7 mouse cellular contexts compared by ENCODE assay signal in the genomic region with DNA sequence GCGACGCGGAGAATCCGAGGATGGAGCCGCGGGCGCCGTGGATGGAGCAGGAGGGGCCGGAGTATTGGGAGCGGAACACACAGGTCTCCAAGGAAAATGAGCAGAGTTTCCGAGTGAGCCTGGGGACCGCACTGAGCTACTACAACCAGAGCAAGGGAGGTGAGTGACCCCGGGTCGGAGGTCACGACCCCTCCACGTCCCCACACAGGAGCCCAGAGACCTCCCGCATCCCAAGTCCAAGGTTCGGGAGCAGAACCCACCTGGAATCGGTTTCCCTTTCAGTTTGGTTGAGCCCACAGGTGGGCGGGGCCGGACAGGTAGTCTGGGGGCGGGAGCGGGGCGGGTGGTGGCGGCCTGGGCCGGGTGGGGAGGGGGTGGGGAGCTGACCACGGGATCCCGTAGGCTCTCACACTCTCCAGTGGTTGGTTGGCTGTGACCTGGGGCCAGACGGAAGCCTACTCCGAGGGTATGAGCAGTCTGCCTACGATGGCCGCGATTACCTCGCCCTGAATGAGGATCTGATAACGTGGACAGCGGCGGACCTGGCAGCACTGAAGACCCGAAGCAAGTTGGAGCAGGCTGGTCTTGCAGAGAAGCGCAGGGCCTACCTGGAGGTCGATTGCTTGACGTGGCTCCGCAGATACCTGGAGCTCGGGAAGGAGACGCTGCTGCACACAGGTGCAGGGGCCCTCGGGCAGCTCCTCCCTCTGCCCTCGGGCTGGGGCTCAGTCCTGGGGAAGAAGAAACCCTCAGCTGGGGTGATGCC. TPM values are rescaled to one million over a fixed set of nuclear protein-coding genes. Genes with fewer than 3 reads are reported as not detected.
A peak's percentile ranks its signal among the peaks of the same experiment; 100 is the strongest.
DNase-seq lines count a peak whose midpoint lies in the region; ATAC-seq and TF ChIP-seq lines count a peak whose summit lies in the region.

No protein-coding gene starts in this region.

- in situ Hi-C loops in ES-E14 (cut with MboI; ENCODE audit: low sequenced_read_pairs in 2 of 2, unreplicated experiment in 2 of 2): no loop called here

- TF ChIP-seq POLR2A in limb, embryonic 14.5 days (IDR thresholded peaks at IDR 0.05; ENCODE audit: borderline replicate concordance, extremely low read depth, insufficient read depth, insufficient read length): no peak

- peak; percentile 60 for DNase-seq in CD4-positive, CD25-positive, alpha-beta regulatory T cell, adult 2 months (ENCODE audit: low read depth, low spot score)
- DNase-seq in ES-E14 (ENCODE audit: low read depth, low spot score): no peak
- DNase-seq in limb, embryonic 14.5 days (ENCODE audit: low spot score): no peak
- DNase-seq in ovary, adult 18-20 months (ENCODE audit: low spot score): no peak
- no peak for DNase-seq in adrenal gland, adult 2 months

- H3K9ac ChIP-seq in ES-E14 (ENCODE audit: insufficient read depth, low read depth, low read length, poor library complexity, severe bottlenecking): peak overlapping the region; percentile 58
- H3K9ac ChIP-seq in hindbrain, embryonic 12.5 days: peak overlapping the region; percentile 60
- peak overlapping the region; percentile 34; the same call in 1 of the 2 replicates for H3K9ac ChIP-seq in limb, embryonic 14.5 days (ENCODE audit: low read depth, low read length, severe bottlenecking)
- peak overlapping the region; percentile 49; the same call in 1 of the 2 replicates for H3K9ac ChIP-seq in midbrain, embryonic 15.5 days

- peaks cover 53% of the 10 kb centered on the region for H3K27me3 ChIP-seq in hindbrain, embryonic 12.5 days
- H3K27me3 ChIP-seq in limb, embryonic 14.5 days (ENCODE audit: control insufficient read depth, insufficient read depth, low read length): peaks cover 35% of the 10 kb centered on the region
- H3K27me3 ChIP-seq in midbrain, embryonic 15.5 days (replicated peaks): peaks cover 46% of the 10 kb centered on the region

- H3K4me2 ChIP-seq in hindbrain, embryonic 12.5 days (replicated peaks): peak overlapping the region; percentile 77
- peak overlapping the region; percentile 60 for H3K4me2 ChIP-seq in limb, embryonic 14.5 days (replicated peaks; ENCODE audit: low read depth, low read length, severe bottlenecking)
- peak overlapping the region; percentile 84 for H3K4me2 ChIP-seq in midbrain, embryonic 15.5 days

- WGBS in hindbrain, embryonic 12.5 days: 2% methylated on average over 43 of the region's 46 CpGs
- WGBS in limb, embryonic 14.5 days: under 1% methylated on average over 39 of the region's 46 CpGs
- 5% methylated on average over 46 of the region's 46 CpGs for WGBS in midbrain, embryonic 15.5 days

- H3K4me3 ChIP-seq in ES-E14 (ENCODE audit: insufficient read depth in 1 of 2, low read depth in 1 of 2, low read length in 2 of 2, poor library complexity in 1 of 2, severe bottlenecking in 1 of 2): peak overlapping the region; percentile 64 to 71
- peak overlapping the region; percentile 42 for H3K4me3 ChIP-seq in hindbrain, embryonic 12.5 days
- H3K4me3 ChIP-seq in limb, embryonic 14.5 days (replicated peaks; ENCODE audit: low read length): peak overlapping the region; percentile 37
- H3K4me3 ChIP-seq in midbrain, embryonic 15.5 days: peak overlapping the region; percentile 46

- no peaks in the 10 kb centered on the region for H3K4me1 ChIP-seq in ES-E14 (ENCODE audit: control insufficient read depth in 2 of 2, insufficient read depth in 2 of 2, low read length in 2 of 2, poor library complexity in 1 of 2)
- peaks cover 10% of the 10 kb centered on the region for H3K4me1 ChIP-seq in hindbrain, embryonic 12.5 days
- no peaks in the 10 kb centered on the region; the same call in 1 of the 2 replicates for H3K4me1 ChIP-seq in limb, embryonic 14.5 days (ENCODE audit: control insufficient read depth, insufficient read depth, low read length)
- peaks cover 11% of the 10 kb centered on the region for H3K4me1 ChIP-seq in midbrain, embryonic 15.5 days

- no peaks in the 10 kb centered on the region for H3K36me3 ChIP-seq in ES-E14 (ENCODE audit: control insufficient read depth, insufficient read depth, low read length, poor library complexity, severe bottlenecking)
- H3K36me3 ChIP-seq in hindbrain, embryonic 12.5 days: no peaks in the 10 kb centered on the region
- H3K36me3 ChIP-seq in limb, embryonic 14.5 days (ENCODE audit: control insufficient read depth, insufficient read depth, low read length): no peaks in the 10 kb centered on the region
- H3K36me3 ChIP-seq in midbrain, embryonic 15.5 days (replicated peaks): no peaks in the 10 kb centered on the region

- peak overlapping the region; percentile 44; the same call in 1 of the 2 replicates for H3K27ac ChIP-seq in ES-E14 (ENCODE audit: insufficient read depth, low read depth, low read length, poor library complexity, severe bottlenecking)
- H3K27ac ChIP-seq in hindbrain, embryonic 12.5 days: no peak overlapping the region
- no peak overlapping the region for H3K27ac ChIP-seq in limb, embryonic 14.5 days (replicated peaks; ENCODE audit: low read depth, low read length)
- no peak overlapping the region for H3K27ac ChIP-seq in midbrain, embryonic 15.5 days

- H3K9me3 ChIP-seq in ES-E14 (ENCODE audit: control insufficient read depth, insufficient read depth, low read depth, low read length): no peaks in the 10 kb centered on the region
- H3K9me3 ChIP-seq in hindbrain, embryonic 12.5 days (replicated peaks): no peaks in the 10 kb centered on the region
- H3K9me3 ChIP-seq in limb, embryonic 14.5 days (ENCODE audit: control insufficient read depth, low read length): no peaks in the 10 kb centered on the region
- no peaks in the 10 kb centered on the region for H3K9me3 ChIP-seq in midbrain, embryonic 15.5 days

- no peak for ATAC-seq in hindbrain, embryonic 12.5 days (ENCODE audit: low FRiP score)
- no peak for ATAC-seq in limb, embryonic 14.5 days (ENCODE audit: low FRiP score, low read depth)
- ATAC-seq in midbrain, embryonic 15.5 days (replicated peaks): peak; percentile 62; the same call in 1 of the 2 replicates

TF ChIP-seq in ES-E14, 5 proteins besides CTCF, POLR2A, EP300 and RAD21:
- TF ChIP-seq HCFC1 (IDR thresholded peaks at IDR 0.05; ENCODE audit: borderline replicate concordance, insufficient read depth, low read length) (no peak), CHD2 (IDR thresholded peaks at IDR 0.05; ENCODE audit: low read depth, low read length) (no peak)

RNA-seq across cellular contexts. Expression of a gene that starts 0.9 kb away (rescaled TPM):
- 0.67 and 1.4 TPM in 2 replicates for total RNA-seq in ES-E14 (2012; rRNA removed)
- polyA plus RNA-seq in hindbrain, embryonic 12.5 days (2016; fragmentation: Nextera tagmentation; extraction: Ambion mirVana): 0.46 TPM in 1 of 2 replicates, not detected in the other
- 0.16 and 0.41 TPM in 2 replicates for polyA plus RNA-seq in limb, embryonic 14.5 days (2012; rRNA removed)
- 0.15 and 0.37 TPM in 2 replicates for polyA plus RNA-seq in limb, embryonic 14.5 days (2014; fragmentation: Nextera tagmentation; extraction: Ambion mirVana)
- polyA plus RNA-seq in midbrain, embryonic 15.5 days (2015; fragmentation: Nextera tagmentation; extraction: Ambion mirVana): 3.0 and 3.8 TPM in 2 replicates
- 1 to 10 TPM in 1 of 2 experiments, under 1 TPM in 1; 0.61 to 2.5 TPM for total RNA-seq in adrenal gland, adult 2 months (2021)
- 0.27 TPM in 1 of 2 replicates, not detected in the other for polyA plus RNA-seq in adrenal gland, adult 2 months (2012; rRNA removed)

RNA-seq across cellular contexts. Expression of a gene that starts 22.7 kb away (rescaled TPM):
- 0.11 TPM in 1 of 2 replicates, not detected in the other for total RNA-seq in ES-E14 (2012; rRNA removed)
- 0.12 TPM in 1 of 2 replicates, not detected in the other for polyA plus RNA-seq in hindbrain, embryonic 12.5 days (2016; fragmentation: Nextera tagmentation; extraction: Ambion mirVana)
- polyA plus RNA-seq in limb, embryonic 14.5 days (2012; rRNA removed): 0.01 and 0.05 TPM in 2 replicates
- not detected in 2 replicates for polyA plus RNA-seq in limb, embryonic 14.5 days (2014; fragmentation: Nextera tagmentation; extraction: Ambion mirVana)
- polyA plus RNA-seq in midbrain, embryonic 15.5 days (2015; fragmentation: Nextera tagmentation; extraction: Ambion mirVana): 0.54 and 0.70 TPM in 2 replicates
- 1 to 10 TPM in 1 of 2 experiments, under 1 TPM in 1; 0.98 to 3.6 TPM for total RNA-seq in adrenal gland, adult 2 months (2021)
- 0.04 TPM in 1 of 2 replicates, not detected in the other for polyA plus RNA-seq in adrenal gland, adult 2 months (2012; rRNA removed)

RNA-seq across cellular contexts. Expression of a gene that starts 36.5 kb away (rescaled TPM):
- total RNA-seq in ES-E14 (2012; rRNA removed): 9.1 and 19.9 TPM in 2 replicates
- 1.6 and 1.7 TPM in 2 replicates for polyA plus RNA-seq in hindbrain, embryonic 12.5 days (2016; fragmentation: Nextera tagmentation; extraction: Ambion mirVana)
- polyA plus RNA-seq in limb, embryonic 14.5 days (2012; rRNA removed): 15.2 and 15.5 TPM in 2 replicates
- polyA plus RNA-seq in limb, embryonic 14.5 days (2014; fragmentation: Nextera tagmentation; extraction: Ambion mirVana): 2.8 and 3.5 TPM in 2 replicates
- polyA plus RNA-seq in midbrain, embryonic 15.5 days (2015; fragmentation: Nextera tagmentation; extraction: Ambion mirVana): 0.88 and 1.3 TPM in 2 replicates
- total RNA-seq in adrenal gland, adult 2 months (2021): 10 to 100 TPM; 21.1 to 28.8 TPM
- 183 and 203 TPM in 2 replicates for polyA plus RNA-seq in adrenal gland, adult 2 months (2012; rRNA removed)

Comparison
In these comparisons a context has a peak if more than half of its experiments do, and no peak if none do; other contexts are left out.
1. RNA of a gene that starts 36.5 kb away (polyA plus RNA-seq): 183 to 203 TPM in adrenal gland, adult 2 months; 2.8 to 15.5 TPM in limb, embryonic 14.5 days, 1.6 to 1.7 TPM in hindbrain, embryonic 12.5 days and 0.88 to 1.3 TPM in midbrain, embryonic 15.5 days; every median in the first group is over 10 times any median in the second.
2. Peak in every context shown above with its lines, with median percentiles within 50 percentile points of each other: H3K4me3 ChIP-seq, H3K9ac ChIP-seq and H3K4me2 ChIP-seq.